Mouse (Mus musculus) heart, adult 2 months (tissue): ENCODE results near the gene Zfp473.

Experiments used
- CTCF ChIP-seq: fragments of 200-600 bp; IDR thresholded peaks from 2 replicates; pipeline ENCODE4 v1.8.1; 2022; ENCODE audit warnings: antibody characterized with exemption, mild to moderate bottlenecking, moderate library complexity
- EP300 ChIP-seq: fragments of 200-500 bp; IDR thresholded peaks from 2 replicates; pipeline ENCODE4 v1.6.1; 2011; ENCODE audit warnings: low read depth, low read length, control low read depth; ENCODE audit not compliant: insufficient read depth
- POLR2A ChIP-seq: fragments of 200-500 bp; IDR thresholded peaks from 2 replicates; pipeline ENCODE4 v1.6.1; 2011; ENCODE audit warnings: mild to moderate bottlenecking, low read depth, low read length, control low read depth; ENCODE audit not compliant: insufficient read depth

DNA sequence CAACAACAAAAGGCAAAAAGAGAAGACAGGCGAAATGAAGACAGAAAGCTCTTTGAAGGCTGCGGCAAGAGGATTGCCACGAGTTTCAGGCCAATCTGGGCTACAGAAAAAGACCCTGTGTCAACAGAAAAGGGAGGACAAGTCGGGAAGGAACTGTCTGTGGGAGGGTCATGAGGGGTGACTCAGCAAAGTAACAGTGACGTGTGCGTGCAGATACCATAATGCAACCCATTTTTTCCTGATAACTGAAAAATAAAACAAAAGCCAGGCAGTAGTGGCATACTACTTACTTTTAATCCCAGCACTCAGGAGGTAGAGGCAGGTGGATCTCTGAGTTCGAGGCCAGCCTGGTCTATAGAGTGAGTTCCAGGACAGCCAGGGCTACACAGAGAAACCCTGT, 52.9 kb downstream of the Zfp473 start:
- TF ChIP-seq POLR2A: no peak
- no peak for TF ChIP-seq CTCF
- TF ChIP-seq EP300: no peak
